Mouse (Mus musculus) MEL (cell line): ENCODE measurements around the gene Hoxd10.

ENCODE experiments used
- BHLHE40 ChIP-seq: IDR thresholded peaks from 2 replicates; pipeline ENCODE4 v1.6.1; 2012; ENCODE audit warnings: low read depth, mild to moderate bottlenecking, inconsistent platforms, low read length, improper control_type of control experiment, borderline replicate concordance
- CTCF ChIP-seq, 3 experiments: IDR thresholded peaks in 2 of 3; conservative IDR thresholded peaks in 1 of 3; 2 replicates each; pipeline ENCODE4 v1.5.1; 2011 to 2012; ENCODE audit warnings: low read length in 3 of 3, low read depth in 2 of 3, mild to moderate bottlenecking in 2 of 3, improper control_type of control experiment in 1 of 3, inconsistent platforms in 1 of 3, mixed read lengths in 1 of 3, moderate library complexity in 1 of 3; ENCODE audit not compliant: control insufficient read depth in 1 of 3, insufficient read depth in 1 of 3, poor library complexity in 1 of 3, severe bottlenecking in 1 of 3
- E2F4 ChIP-seq: IDR thresholded peaks from 2 replicates; pipeline ENCODE4 v1.6.1; 2011; ENCODE audit warnings: low read depth, low read length, improper control_type of control experiment, borderline replicate concordance
- EP300 ChIP-seq, 2 experiments: IDR thresholded peaks; 2 replicates each; pipeline ENCODE4 v1.6.1; 2011; ENCODE audit warnings: improper control_type of control experiment in 2 of 2, low read length in 2 of 2, low read depth in 1 of 2, mild to moderate bottlenecking in 1 of 2
- GATA1 ChIP-seq: IDR thresholded peaks from 2 replicates; pipeline ENCODE4 v1.6.1; 2011; ENCODE audit warnings: low read depth, low read length, improper control_type of control experiment
- MAFK ChIP-seq: IDR thresholded peaks from 2 replicates; pipeline ENCODE4 v1.6.1; 2011; ENCODE audit warnings: low read depth, mild to moderate bottlenecking, low read length, improper control_type of control experiment, borderline replicate concordance
- MAZ ChIP-seq: IDR thresholded peaks from 2 replicates; pipeline ENCODE4 v1.6.1; 2012; ENCODE audit warnings: low read depth, mild to moderate bottlenecking, inconsistent platforms, low read length, improper control_type of control experiment
- NRF1 ChIP-seq: IDR thresholded peaks from 2 replicates; pipeline ENCODE4 v1.6.1; 2014; ENCODE audit warnings: low read depth, mild to moderate bottlenecking, inconsistent platforms, low read length, improper control_type of control experiment, moderate library complexity; ENCODE audit not compliant: poor library complexity, insufficient read depth, severe bottlenecking
- POLR2A ChIP-seq, 2 experiments: IDR thresholded peaks; 2 replicates each; pipeline ENCODE4 v1.6.1; 2011 to 2012; ENCODE audit warnings: low read length in 2 of 2, mild to moderate bottlenecking in 2 of 2, control low read depth in 1 of 2, improper control_type of control experiment in 1 of 2, low read depth in 1 of 2, moderate library complexity in 1 of 2; ENCODE audit not compliant: control insufficient read depth in 1 of 2, insufficient read depth in 1 of 2, poor library complexity in 1 of 2
- POLR2AphosphoS2 ChIP-seq: IDR thresholded peaks from 2 replicates; pipeline ENCODE4 v1.6.1; 2011; ENCODE audit warnings: low read length, improper control_type of control experiment
- POLR2AphosphoS5 ChIP-seq: IDR thresholded peaks from 2 replicates; pipeline ENCODE4 v1.6.1; 2012; ENCODE audit warnings: low read depth, borderline replicate concordance, mild to moderate bottlenecking, inconsistent platforms, low read length, moderate library complexity, mixed read lengths
- TCF12 ChIP-seq: IDR thresholded peaks from 2 replicates; pipeline ENCODE4 v1.6.1; 2014; ENCODE audit warnings: low read depth, mild to moderate bottlenecking, inconsistent platforms, low read length, improper control_type of control experiment, moderate library complexity
- USF2 ChIP-seq, 2 experiments: IDR thresholded peaks; 2 replicates each; pipeline ENCODE4 v1.6.1; 2011 to 2012; ENCODE audit warnings: improper control_type of control experiment in 2 of 2, low read length in 2 of 2, borderline replicate concordance in 1 of 2, inconsistent platforms in 1 of 2, low read depth in 1 of 2, mild to moderate bottlenecking in 1 of 2; ENCODE audit not compliant: insufficient read depth in 1 of 2
- ZKSCAN1 ChIP-seq: IDR thresholded peaks from 2 replicates; pipeline ENCODE4 v1.6.1; 2012; ENCODE audit warnings: low read depth, mild to moderate bottlenecking, inconsistent platforms, low read length, improper control_type of control experiment, moderate library complexity

DNA sequence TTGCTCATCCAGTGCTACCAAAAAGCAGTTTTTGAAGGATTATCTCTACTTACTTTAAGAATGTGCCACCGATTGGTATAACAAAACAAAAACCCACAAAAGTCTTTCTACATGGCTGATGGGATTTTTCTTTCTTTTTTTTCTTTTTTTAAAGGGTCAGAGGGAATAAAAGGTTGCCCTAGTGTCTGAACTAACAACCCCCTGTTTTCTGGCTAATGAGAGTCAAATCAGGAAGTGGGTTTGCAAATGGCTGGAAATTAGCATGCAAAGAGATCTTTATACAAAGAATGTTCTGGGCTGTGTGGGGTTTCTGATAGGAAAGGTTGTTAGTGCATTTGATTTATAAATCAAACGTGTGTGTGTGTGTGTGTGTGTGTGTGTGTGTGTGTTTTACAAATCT lies 28.7 kb downstream of the Hoxd10 start:
- no peak for TF ChIP-seq ZKSCAN1
- TF ChIP-seq POLR2A (IDR thresholded peaks at IDR 0.05; ENCODE audit: control insufficient read depth in 1 of 2, insufficient read depth in 1 of 2, low read depth in 1 of 2, low read length in 2 of 2, poor library complexity in 1 of 2) = no peak
- TF ChIP-seq CTCF (IDR thresholded peaks at IDR 0.05 in 2 of 3, conservative IDR thresholded peaks at IDR 0.05 in 1 of 3; ENCODE audit: control insufficient read depth in 1 of 3, insufficient read depth in 1 of 3, low read depth in 2 of 3, low read length in 3 of 3, poor library complexity in 1 of 3, severe bottlenecking in 1 of 3) = no peak
- no peak for TF ChIP-seq MAZ
- TF ChIP-seq BHLHE40 = no peak
- TF ChIP-seq EP300 (IDR thresholded peaks at IDR 0.05; ENCODE audit: low read depth in 1 of 2, low read length in 2 of 2) = no peak
- TF ChIP-seq GATA1 = no peak
- TF ChIP-seq E2F4 = no peak
- no peak for TF ChIP-seq USF2 (IDR thresholded peaks at IDR 0.05; ENCODE audit: borderline replicate concordance in 1 of 2, insufficient read depth in 1 of 2, low read depth in 1 of 2, low read length in 2 of 2)
- no peak for TF ChIP-seq TCF12
- no peak for TF ChIP-seq POLR2AphosphoS2
- TF ChIP-seq MAFK = no peak
- no peak for TF ChIP-seq NRF1
- no peak for TF ChIP-seq POLR2AphosphoS5
